Mouse (Mus musculus) liver, embryonic 14.5 days (tissue): Measurements from ENCODE around the gene Gm21887. TPM values are rescaled to one million over a fixed set of nuclear protein-coding genes. Genes with fewer than 3 reads are reported as not detected.
"Not testable (repeated sequence)": the region's sequence is repeated elsewhere in the genome, so short reads cannot be mapped to it uniquely, and the experiment has no call there.

Experiments used
- ATAC-seq: fragments of 200-750 bp; cut with Nextera tagmentation; 2 replicates; pipeline ENCODE4 v1.8.0; 2017; ENCODE audit warnings: moderate number of reproducible peaks, mild to moderate bottlenecking, moderate library complexity; ENCODE audit not compliant: insufficient read depth
- DNase-seq, 3 experiments: peaks; one replicate each; pipeline ENCODE4 v3.0.0-alpha.2; 2012 to 2013; ENCODE audit warnings: low read depth in 3 of 3, low spot score in 3 of 3
- H3K27ac ChIP-seq: fragments of 300-500 bp; sonication (generic); 2 replicates; pipeline ENCODE4 v1.5.1; 2014; ENCODE audit warnings: moderate library complexity, mild to moderate bottlenecking, control low read depth, inconsistent platforms
- H3K27me3 ChIP-seq: fragments of 300-500 bp; sonication (generic); 2 replicates; pipeline ENCODE4 v1.6.1; 2014; ENCODE audit warnings: mild to moderate bottlenecking, low read length, moderate library complexity; ENCODE audit not compliant: control insufficient read depth, insufficient read depth
- H3K36me3 ChIP-seq: fragments of 300-500 bp; sonication (generic); replicated peaks from 2 replicates; pipeline ENCODE4 v1.6.1; 2014; ENCODE audit warnings: low read depth; ENCODE audit not compliant: control insufficient read depth, insufficient read depth
- H3K4me1 ChIP-seq, 2 experiments: fragments of 200-500 bp in 1 of 2; fragments of 300-500 bp in 1 of 2; sonication (generic) in 1 of 2; replicated peaks; 2 replicates each; pipeline ENCODE4 v1.6.1; 2012 to 2014; ENCODE audit warnings: antibody characterized with exemption in 1 of 2, inconsistent platforms in 1 of 2, low read length in 1 of 2; ENCODE audit not compliant: control insufficient read depth in 2 of 2, insufficient read depth in 2 of 2
- H3K4me2 ChIP-seq: fragments of 300-500 bp; sonication (generic); 2 replicates; pipeline ENCODE4 v1.6.1; 2014; ENCODE audit warnings: low read depth, mild to moderate bottlenecking, control low read depth, moderate library complexity
- H3K4me3 ChIP-seq, 2 experiments: fragments of 200-500 bp in 1 of 2; fragments of 300-500 bp in 1 of 2; sonication (generic) in 1 of 2; 2 replicates each; pipeline ENCODE4 v1.5.1; 2012 to 2014; ENCODE audit warnings: low read depth in 2 of 2, low read length in 2 of 2, mild to moderate bottlenecking in 2 of 2, control low read depth in 1 of 2, inconsistent platforms in 1 of 2, moderate library complexity in 1 of 2; ENCODE audit not compliant: insufficient read depth in 1 of 2
- H3K9ac ChIP-seq: fragments of 300-500 bp; sonication (generic); replicated peaks from 2 replicates; pipeline ENCODE4 v1.6.1; 2014; ENCODE audit warnings: mild to moderate bottlenecking, control low read depth, moderate library complexity
- H3K9me3 ChIP-seq: fragments of 300-500 bp; sonication (generic); 2 replicates; pipeline ENCODE4 v1.6.1; 2016; ENCODE audit warnings: low read length, mixed read lengths; ENCODE audit not compliant: control insufficient read depth
- CTCF ChIP-seq: IDR thresholded peaks from 2 replicates; pipeline ENCODE4 v1.5.1; 2016; ENCODE audit warnings: antibody characterized with exemption, low read depth, control low read depth
- WGBS: fragments of 180-500 bp; shearing (Covaris S2); extraction: QIAGEN DNeasy Blood & Tissue Kit; methylation state at CpG from one replicate; pipeline ENCODE4 v1.1.7; 2014; ENCODE audit not compliant: insufficient replicate concordance; 5-methylcytosine and 5-hydroxymethylcytosine counted together
- polyA plus RNA-seq, 2 experiments: library from polyadenylated mRNA; depleted of rRNA in 1 of 2; stranded (reverse) in 1 of 2; unstranded in 1 of 2; fragments of >200 nt; fragmentation: Nextera tagmentation in 1 of 2; extraction: Ambion mirVana in 1 of 2; gene quantifications; 2 replicates each; pipeline versions ENCODE4 v1.2.1 to v1.2.3; 2012 to 2014

The Gm21887 gene
- polyA plus RNA-seq, 2 experiments = 36.2 to 94.3 TPM

GRCm38 (mm10) chrX:170019954-170020689, 10.7 kb downstream of the Gm21887 start:
- not testable (repeated sequence) for H3K9ac ChIP-seq, H3K27me3 ChIP-seq, H3K4me3 ChIP-seq, H3K4me1 ChIP-seq, H3K27ac ChIP-seq, H3K4me2 ChIP-seq
- Histone ChIP-seq H3K9me3 (peaks cover 15% of the 10 kb centered on the region), H3K36me3 (peaks cover 54% of the 10 kb centered on the region)
- TF ChIP-seq CTCF = peak; percentile 82
- ATAC-seq (peak; percentile 20), DNase-seq (peak in 1 of 3 experiments; percentile 76)
- 48% methylated on average over 14 of the region's 14 CpGs for WGBS

- Histone ChIP-seq H3K9me3 (peaks cover 15% of the 10 kb centered on the region), H3K36me3 (peaks cover 54% of the 10 kb centered on the region)
- not testable (repeated sequence) for H3K4me1 ChIP-seq, ATAC-seq, H3K27me3 ChIP-seq, H3K4me3 ChIP-seq, H3K27ac ChIP-seq, H3K9ac ChIP-seq, H3K4me2 ChIP-seq
- WGBS = 37% methylated on average over 9 of the region's 9 CpGs
- DNase-seq = peak in 1 of 3 experiments; percentile 78
- peak; percentile 99 for TF ChIP-seq CTCF
Observed at GRCm38 (mm10) chrX:170020690-170021050, 11.2 kb downstream of the Gm21887 start.

GRCm38 (mm10) chrX:170021205-170021604, 11.7 kb downstream of the Gm21887 start:
- H3K4me3 ChIP-seq, ATAC-seq, H3K27me3 ChIP-seq, H3K4me2 ChIP-seq, H3K9ac ChIP-seq, H3K4me1 ChIP-seq, H3K27ac ChIP-seq, DNase-seq: not testable (repeated sequence)
- peaks cover 54% of the 10 kb centered on the region for H3K36me3 ChIP-seq
- peaks cover 15% of the 10 kb centered on the region for H3K9me3 ChIP-seq
- WGBS = 70% methylated on average over 12 of the region's 12 CpGs

- peaks cover 15% of the 10 kb centered on the region for H3K9me3 ChIP-seq
- H3K9ac ChIP-seq, H3K27ac ChIP-seq, H3K4me2 ChIP-seq, H3K4me3 ChIP-seq, H3K27me3 ChIP-seq, H3K4me1 ChIP-seq, ATAC-seq, DNase-seq: not testable (repeated sequence)
- peak; percentile 91 for TF ChIP-seq CTCF
- peaks cover 54% of the 10 kb centered on the region for H3K36me3 ChIP-seq
- 44% methylated on average over 15 of the region's 15 CpGs for WGBS
Observed at GRCm38 (mm10) chrX:170021750-170022461, 12.4 kb downstream of the Gm21887 start.

Other genes starting within 250 kb of the Gm21887 start
- not detected in 2 replicates for gene 4933400A11Rik, start 230.0 kb upstream of the Gm21887 start, polyA plus RNA-seq (2012; rRNA removed)
- not detected in 2 replicates for gene 4933400A11Rik, start 230.0 kb upstream of the Gm21887 start, polyA plus RNA-seq (2014; fragmentation: Nextera tagmentation; extraction: Ambion mirVana)